Mouse (Mus musculus): ENCODE results near the gene Papss2. TPM values are rescaled to one million over a fixed set of nuclear protein-coding genes. Genes with fewer than 3 reads are reported as not detected.

The Papss2 gene
- polyA plus RNA-seq, 1 experiment from 2014 or later, result 10.0 TPM

DNA sequence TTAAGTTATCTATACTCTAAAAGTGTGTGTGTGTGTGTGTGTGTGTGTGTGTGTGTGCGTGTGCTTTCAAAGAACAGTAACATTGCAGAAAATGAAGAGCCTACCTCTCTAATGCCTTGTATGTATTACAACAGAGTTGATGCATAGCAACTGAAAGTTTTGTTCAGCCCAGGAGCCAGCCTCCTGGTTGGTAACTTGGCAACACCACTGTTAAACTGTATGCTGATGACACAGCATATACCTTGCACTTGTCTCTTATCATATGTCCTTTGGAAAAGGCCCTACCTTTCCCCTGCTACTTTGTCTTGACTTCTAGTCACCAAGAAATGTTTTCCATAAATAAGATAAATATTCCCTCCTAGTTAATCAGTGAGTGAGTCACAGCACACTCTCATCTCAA is 7.9 kb downstream of the Papss2 start:
- no peak overlapping the region for H3K27ac ChIP-seq (replicated peaks; ENCODE audit: low read depth, low read length)
- H3K4me2 ChIP-seq (ENCODE audit: low read depth, severe bottlenecking), result no peak overlapping the region
- no peak for ATAC-seq (ENCODE audit: insufficient number of reproducible peaks, low FRiP score, low TSS enrichment, low read depth)

GRCm38 (mm10) chr19:32604127-32604526 is 8.5 kb downstream of the Papss2 start:
- Histone ChIP-seq H3K27me3 (ENCODE audit: control insufficient read depth, insufficient read depth, low read length) (no peaks in the 10 kb centered on the region), H3K9me3 (ENCODE audit: control insufficient read depth, low read length) (no peaks in the 10 kb centered on the region), H3K27ac (replicated peaks; ENCODE audit: low read depth, low read length) (no peak overlapping the region), H3K36me3 (ENCODE audit: control insufficient read depth, insufficient read depth, low read length) (no peaks in the 10 kb centered on the region), H3K4me3 (ENCODE audit: low read depth, low read length) (no peak overlapping the region), H3K9ac (ENCODE audit: low read length) (no peak overlapping the region), H3K4me1 (ENCODE audit: control insufficient read depth, insufficient read depth, low read length) (no peaks in the 10 kb centered on the region), H3K4me2 (ENCODE audit: low read depth, severe bottlenecking) (no peak overlapping the region)
- ATAC-seq (ENCODE audit: insufficient number of reproducible peaks, low FRiP score, low TSS enrichment, low read depth) (no peak), DNase-seq (ENCODE audit: low spot score) (no peak)
- 69% methylated on average over 8 of the region's 8 CpGs for WGBS

More for the DNA sequence above, 7.9 kb downstream of the Papss2 start:
- 95% methylated on average over 1 of the region's 1 CpGs for WGBS
- Histone ChIP-seq H3K4me1 (ENCODE audit: control insufficient read depth, insufficient read depth, low read length) (no peaks in the 10 kb centered on the region), H3K27me3 (ENCODE audit: control insufficient read depth, insufficient read depth, low read length) (no peaks in the 10 kb centered on the region), H3K4me3 (ENCODE audit: low read depth, low read length) (no peak overlapping the region), H3K36me3 (ENCODE audit: control insufficient read depth, insufficient read depth, low read length) (no peaks in the 10 kb centered on the region), H3K9ac (ENCODE audit: low read length) (no peak overlapping the region), H3K9me3 (ENCODE audit: control insufficient read depth, low read length) (no peaks in the 10 kb centered on the region)
- no peak for DNase-seq (ENCODE audit: low spot score)

DNA sequence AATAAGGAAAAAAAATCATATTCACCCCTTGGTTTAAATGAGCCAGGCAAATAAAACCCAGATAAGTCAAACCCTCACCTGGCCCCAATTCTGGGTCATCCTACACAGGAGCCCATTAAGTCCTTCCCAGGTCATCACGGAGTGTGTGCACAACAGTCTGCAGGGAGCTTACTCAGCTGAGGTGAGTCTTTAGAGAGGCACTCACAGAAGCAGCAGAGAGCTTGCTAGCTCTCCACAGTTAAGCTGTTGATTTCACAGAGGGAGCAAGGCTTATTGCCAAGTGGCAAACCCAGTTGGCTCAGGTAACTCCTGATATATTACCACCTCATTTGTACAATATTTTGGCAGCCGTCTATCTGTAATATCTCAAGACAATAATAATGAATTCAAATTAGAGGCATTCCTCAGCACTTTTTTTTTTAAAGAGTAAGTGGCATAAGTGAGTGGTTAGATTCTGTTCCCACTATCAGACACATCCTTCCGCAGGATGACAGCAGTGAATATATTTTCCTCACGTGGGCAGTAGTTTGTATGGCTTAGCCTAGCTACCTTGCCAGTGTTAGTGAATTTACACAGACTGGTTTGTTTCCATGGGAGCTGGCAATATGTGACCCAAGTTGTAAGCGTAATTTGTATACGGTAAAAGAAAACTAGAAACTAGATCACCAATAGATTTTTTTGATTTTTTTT is 9.1 kb downstream of the Papss2 start:
- Histone ChIP-seq H3K4me3 (ENCODE audit: low read depth, low read length) (no peak overlapping the region), H3K27me3 (ENCODE audit: control insufficient read depth, insufficient read depth, low read length) (no peaks in the 10 kb centered on the region), H3K9me3 (ENCODE audit: control insufficient read depth, low read length) (no peaks in the 10 kb centered on the region), H3K9ac (ENCODE audit: low read length) (no peak overlapping the region), H3K36me3 (ENCODE audit: control insufficient read depth, insufficient read depth, low read length) (no peaks in the 10 kb centered on the region), H3K27ac (replicated peaks; ENCODE audit: low read depth, low read length) (no peak overlapping the region), H3K4me2 (ENCODE audit: low read depth, severe bottlenecking) (no peak overlapping the region), H3K4me1 (ENCODE audit: control insufficient read depth, insufficient read depth, low read length) (no peaks in the 10 kb centered on the region)
- no peak for ATAC-seq (ENCODE audit: insufficient number of reproducible peaks, low FRiP score, low TSS enrichment, low read depth)
- 85% methylated on average over 6 of the region's 6 CpGs for WGBS
- no peak for DNase-seq (ENCODE audit: low spot score)

- Histone ChIP-seq H3K4me1 (ENCODE audit: control insufficient read depth, insufficient read depth, low read length) (no peaks in the 10 kb centered on the region), H3K9me3 (ENCODE audit: control insufficient read depth, low read length) (no peaks in the 10 kb centered on the region), H3K4me3 (ENCODE audit: low read depth, low read length) (no peak overlapping the region), H3K9ac (ENCODE audit: low read length) (no peak overlapping the region), H3K36me3 (ENCODE audit: control insufficient read depth, insufficient read depth, low read length) (no peaks in the 10 kb centered on the region), H3K27ac (replicated peaks; ENCODE audit: low read depth, low read length) (no peak overlapping the region), H3K4me2 (ENCODE audit: low read depth, severe bottlenecking) (no peak overlapping the region), H3K27me3 (ENCODE audit: control insufficient read depth, insufficient read depth, low read length) (no peaks in the 10 kb centered on the region)
- no peak for ATAC-seq (ENCODE audit: insufficient number of reproducible peaks, low FRiP score, low TSS enrichment, low read depth)
- DNase-seq (ENCODE audit: low spot score), result no peak
- WGBS, result 70% methylated on average over 4 of the region's 4 CpGs
Observed at GRCm38 (mm10) chr19:32606227-32606827, 10.7 kb downstream of the Papss2 start.

- no peak for ATAC-seq (ENCODE audit: insufficient number of reproducible peaks, low FRiP score, low TSS enrichment, low read depth)
- H3K4me2 ChIP-seq (ENCODE audit: low read depth, severe bottlenecking), result no peak overlapping the region
- H3K9me3 ChIP-seq (ENCODE audit: control insufficient read depth, low read length), result no peaks in the 10 kb centered on the region
- H3K4me3 ChIP-seq (ENCODE audit: low read depth, low read length), result no peak overlapping the region
- H3K27ac ChIP-seq (replicated peaks; ENCODE audit: low read depth, low read length), result 0 out of 2 replicates have a peak overlapping the region, but pooled peaks have one; percentile 1
- H3K4me1 ChIP-seq (ENCODE audit: control insufficient read depth, insufficient read depth, low read length), result no peaks in the 10 kb centered on the region
- no peak overlapping the region for H3K9ac ChIP-seq (ENCODE audit: low read length)
- H3K27me3 ChIP-seq (ENCODE audit: control insufficient read depth, insufficient read depth, low read length), result no peaks in the 10 kb centered on the region
- 71% methylated on average over 8 of the region's 8 CpGs for WGBS
- DNase-seq (ENCODE audit: low spot score), result no peak
- no peaks in the 10 kb centered on the region for H3K36me3 ChIP-seq (ENCODE audit: control insufficient read depth, insufficient read depth, low read length)
Observed at GRCm38 (mm10) chr19:32607036-32607435, 11.4 kb downstream of the Papss2 start.

DNA sequence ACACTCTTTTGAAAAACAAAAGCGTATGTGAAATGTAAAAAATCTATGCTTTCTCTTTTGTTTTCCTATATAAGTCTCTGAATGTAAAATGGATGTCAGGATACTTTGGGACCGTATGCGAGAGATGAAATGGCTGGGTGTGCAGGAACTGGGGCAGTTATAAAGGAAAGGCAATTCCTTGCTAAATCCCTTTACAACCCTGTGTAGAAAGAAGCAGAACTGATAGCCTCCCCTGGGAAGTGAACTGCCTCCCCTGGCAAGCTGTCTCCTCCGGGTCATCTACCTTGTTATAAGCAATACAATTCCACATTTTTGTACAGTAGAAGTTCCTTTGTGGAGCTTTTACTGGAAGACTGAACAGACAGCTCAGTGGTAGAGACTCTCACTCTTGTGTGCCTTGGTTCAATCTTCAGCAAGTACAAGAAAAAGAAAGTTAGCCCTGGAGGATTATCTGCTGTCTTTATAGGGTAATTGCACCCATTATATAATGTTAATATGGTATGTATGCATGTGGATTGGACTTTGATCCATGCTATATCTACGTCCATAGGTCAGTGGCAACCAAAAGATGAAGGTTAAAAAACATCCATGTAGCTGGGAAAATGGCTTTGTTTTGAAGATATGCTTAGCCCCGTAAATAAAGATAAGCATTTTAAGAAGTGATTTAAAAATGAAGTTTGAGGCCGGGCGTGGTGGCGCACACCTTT is 15.9 kb downstream of the Papss2 start:
- no peak overlapping the region for H3K4me3 ChIP-seq (ENCODE audit: low read depth, low read length)
- no peak for ATAC-seq (ENCODE audit: insufficient number of reproducible peaks, low FRiP score, low TSS enrichment, low read depth)
- no peak overlapping the region for H3K9ac ChIP-seq (ENCODE audit: low read length)
- H3K27me3 ChIP-seq (ENCODE audit: control insufficient read depth, insufficient read depth, low read length), result no peaks in the 10 kb centered on the region
- no peaks in the 10 kb centered on the region for H3K36me3 ChIP-seq (ENCODE audit: control insufficient read depth, insufficient read depth, low read length)
- no peaks in the 10 kb centered on the region for H3K9me3 ChIP-seq (ENCODE audit: control insufficient read depth, low read length)
- H3K4me2 ChIP-seq (ENCODE audit: low read depth, severe bottlenecking), result no peak overlapping the region
- H3K4me1 ChIP-seq (ENCODE audit: control insufficient read depth, insufficient read depth, low read length), result no peaks in the 10 kb centered on the region
- DNase-seq (ENCODE audit: low spot score), result no peak
- no peak overlapping the region for H3K27ac ChIP-seq (replicated peaks; ENCODE audit: low read depth, low read length)
- 84% methylated on average over 9 of the region's 9 CpGs for WGBS

DNA sequence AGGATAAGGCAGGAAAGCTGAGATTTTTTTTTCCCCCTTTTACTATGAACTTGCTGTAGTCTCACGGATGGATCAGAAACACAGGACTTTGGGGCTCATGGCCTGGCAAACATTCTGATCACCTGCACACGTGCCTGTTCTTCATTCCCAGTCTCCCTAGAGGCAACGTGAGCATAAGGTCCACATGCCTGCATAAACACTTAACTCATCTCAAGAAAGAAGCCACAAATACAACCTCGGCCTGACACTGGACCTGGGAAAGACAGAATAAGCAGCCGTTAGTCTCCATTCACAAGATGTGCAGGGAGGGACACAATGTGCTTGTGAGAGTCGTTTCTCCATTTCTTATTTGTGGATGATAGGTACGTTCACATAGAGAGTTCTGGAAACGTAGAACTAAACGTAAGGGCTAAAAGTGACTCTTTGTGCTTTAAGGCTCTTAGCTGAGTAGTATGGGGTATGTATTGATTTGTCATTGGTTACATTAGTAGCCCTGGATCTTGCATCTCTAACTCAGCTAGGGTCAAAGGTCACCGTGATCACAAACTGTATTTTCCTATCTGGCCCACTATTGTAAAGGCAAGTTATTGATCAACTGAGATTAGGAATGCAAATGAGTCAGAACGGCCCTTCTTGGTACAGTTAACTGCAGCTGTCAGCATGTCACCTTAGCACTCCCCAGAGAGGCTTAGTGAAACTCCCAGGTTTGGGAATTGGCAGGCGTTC is 18.6 kb downstream of the Papss2 start:
- Histone ChIP-seq H3K27ac (replicated peaks; ENCODE audit: low read depth, low read length) (no peak overlapping the region), H3K27me3 (ENCODE audit: control insufficient read depth, insufficient read depth, low read length) (no peaks in the 10 kb centered on the region), H3K9ac (ENCODE audit: low read length) (no peak overlapping the region), H3K4me1 (ENCODE audit: control insufficient read depth, insufficient read depth, low read length) (no peaks in the 10 kb centered on the region), H3K4me3 (ENCODE audit: low read depth, low read length) (no peak overlapping the region), H3K4me2 (ENCODE audit: low read depth, severe bottlenecking) (no peak overlapping the region), H3K36me3 (ENCODE audit: control insufficient read depth, insufficient read depth, low read length) (no peaks in the 10 kb centered on the region), H3K9me3 (ENCODE audit: control insufficient read depth, low read length) (no peaks in the 10 kb centered on the region)
- WGBS, result 76% methylated on average over 12 of the region's 12 CpGs
- DNase-seq (ENCODE audit: low spot score) (no peak), ATAC-seq (ENCODE audit: insufficient number of reproducible peaks, low FRiP score, low TSS enrichment, low read depth) (no peak)

- Histone ChIP-seq H3K4me1 (ENCODE audit: control insufficient read depth, insufficient read depth, low read length) (no peaks in the 10 kb centered on the region), H3K9me3 (ENCODE audit: control insufficient read depth, low read length) (no peaks in the 10 kb centered on the region), H3K36me3 (ENCODE audit: control insufficient read depth, insufficient read depth, low read length) (no peaks in the 10 kb centered on the region), H3K9ac (ENCODE audit: low read length) (no peak overlapping the region), H3K4me3 (ENCODE audit: low read depth, low read length) (no peak overlapping the region), H3K27ac (replicated peaks; ENCODE audit: low read depth, low read length) (no peak overlapping the region), H3K4me2 (ENCODE audit: low read depth, severe bottlenecking) (no peak overlapping the region), H3K27me3 (ENCODE audit: control insufficient read depth, insufficient read depth, low read length) (no peaks in the 10 kb centered on the region)
- ATAC-seq (ENCODE audit: insufficient number of reproducible peaks, low FRiP score, low TSS enrichment, low read depth) (peak; percentile 68; the same call in 1 of the 2 replicates), DNase-seq (ENCODE audit: low spot score) (no peak)
- WGBS, result 70% methylated on average over 2 of the region's 2 CpGs
Observed at GRCm38 (mm10) chr19:32614772-32615099, 19.1 kb downstream of the Papss2 start.

Data from limb, embryonic 11.5 days (tissue).